Mouse (Mus musculus) heart, postnatal 0 days (tissue): ENCODE results near the gene Dync2li1.

ENCODE experiments used
- CTCF ChIP-seq: IDR thresholded peaks from 2 replicates; pipeline ENCODE4 v1.5.1; 2016; ENCODE audit warnings: antibody characterized with exemption, control low read depth, low read depth
- EP300 ChIP-seq: IDR thresholded peaks from 2 replicates; pipeline ENCODE4 v1.6.1; 2016; ENCODE audit warnings: antibody characterized with exemption, low read depth

- no peak for TF ChIP-seq CTCF
- TF ChIP-seq EP300: no peak
Observed at GRCm38 (mm10) chr17:84647630-84648029, 21.3 kb downstream of the Dync2li1 start.
